Mouse (Mus musculus) ES-E14 (cell line): ENCODE data around the gene Gatad2b.

Experiments used
- CHD2 ChIP-seq: IDR thresholded peaks from 2 replicates; pipeline ENCODE4 v1.6.1; 2014; ENCODE audit warnings: mild to moderate bottlenecking, low read depth, low read length, inconsistent platforms
- HCFC1 ChIP-seq: IDR thresholded peaks from 2 replicates; pipeline ENCODE4 v1.6.1; 2012; ENCODE audit warnings: low read length, inconsistent platforms, borderline replicate concordance; ENCODE audit not compliant: insufficient read depth
- MAFK ChIP-seq: IDR thresholded peaks from 2 replicates; pipeline ENCODE4 v1.6.1; 2014; ENCODE audit warnings: mild to moderate bottlenecking, low read depth, low read length, inconsistent platforms; ENCODE audit not compliant: insufficient read depth
- ZC3H11A ChIP-seq: IDR thresholded peaks from 2 replicates; pipeline ENCODE4 v1.6.1; 2012; ENCODE audit warnings: low read depth, mild to moderate bottlenecking, inconsistent platforms, low read length, borderline replicate concordance
- ZNF384 ChIP-seq: IDR thresholded peaks from 2 replicates; pipeline ENCODE4 v1.6.1; 2012; ENCODE audit warnings: low read depth, low read length, inconsistent platforms

DNA sequence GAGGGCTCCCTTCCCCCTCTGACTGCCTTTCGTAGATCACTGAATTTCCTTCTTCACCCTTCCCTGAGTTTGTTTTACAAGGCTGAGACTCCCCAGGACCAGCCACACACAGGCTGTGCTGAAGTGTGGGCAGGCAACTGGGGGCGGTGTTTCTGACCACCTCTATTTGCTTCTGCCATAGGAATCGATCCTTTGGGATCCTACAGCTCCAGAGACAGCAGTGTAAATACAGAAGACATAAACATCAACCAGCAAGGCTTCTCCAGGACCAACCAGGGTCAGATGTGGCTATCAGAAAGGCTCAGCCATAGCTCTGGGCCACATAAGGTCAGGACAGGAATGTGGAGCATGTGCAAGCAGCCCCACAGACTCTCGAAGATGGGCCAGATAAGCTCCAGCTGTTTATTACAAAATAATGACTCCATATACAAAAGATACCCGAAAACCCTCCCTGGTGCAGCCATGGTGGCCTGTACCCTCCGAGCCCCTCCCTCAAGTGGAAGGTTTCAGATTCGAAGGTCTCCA lies 91.9 kb downstream of the Gatad2b start:
- TF ChIP-seq ZC3H11A, result no peak
- TF ChIP-seq ZNF384, result no peak
- TF ChIP-seq HCFC1, result no peak
- TF ChIP-seq MAFK, result no peak
- no peak for TF ChIP-seq CHD2
